Mouse (Mus musculus): ENCODE data around the gene Map2k3. TPM values are rescaled to one million over a fixed set of nuclear protein-coding genes. Genes with fewer than 3 reads are reported as not detected.

Map2k3 gene
- polyA plus RNA-seq, 1 experiment from 2014 or later, result 66.4 TPM

- Histone ChIP-seq H3K27me3 (ENCODE audit: control insufficient read depth, insufficient read depth, low read length) (0 out of 2 replicates have a peak, but pooled peaks cover 3% of the 10 kb centered on the region), H3K27ac (replicated peaks; ENCODE audit: low read depth, low read length) (no peak overlapping the region), H3K9ac (ENCODE audit: low read length) (no peak overlapping the region), H3K36me3 (ENCODE audit: control insufficient read depth, insufficient read depth, low read length) (no peaks in the 10 kb centered on the region), H3K4me1 (ENCODE audit: control insufficient read depth, insufficient read depth, low read length) (peaks cover 6% of the 10 kb centered on the region; the same call in 1 of the 2 replicates), H3K9me3 (ENCODE audit: control insufficient read depth, low read length) (no peaks in the 10 kb centered on the region), H3K4me3 (ENCODE audit: low read depth, low read length) (no peak overlapping the region), H3K4me2 (ENCODE audit: low read depth, severe bottlenecking) (no peak overlapping the region)
- no peak for DNase-seq (ENCODE audit: low spot score)
- ATAC-seq (ENCODE audit: insufficient number of reproducible peaks, low FRiP score, low TSS enrichment, low read depth), result no peak
- WGBS, result 67% methylated on average over 4 of the region's 4 CpGs
Measured at GRCm38 (mm10) chr11:60915201-60915600, 16.6 kb upstream of the Map2k3 start.

- ATAC-seq (ENCODE audit: insufficient number of reproducible peaks, low FRiP score, low TSS enrichment, low read depth) (no peak), DNase-seq (ENCODE audit: low spot score) (no peak)
- H3K4me2 ChIP-seq (ENCODE audit: low read depth, severe bottlenecking), result no peak overlapping the region
- no peak overlapping the region for H3K27ac ChIP-seq (replicated peaks; ENCODE audit: low read depth, low read length)
- no peaks in the 10 kb centered on the region for H3K4me1 ChIP-seq (ENCODE audit: control insufficient read depth, insufficient read depth, low read length)
- H3K9ac ChIP-seq (ENCODE audit: low read length), result no peak overlapping the region
- no peaks in the 10 kb centered on the region for H3K27me3 ChIP-seq (ENCODE audit: control insufficient read depth, insufficient read depth, low read length)
- H3K36me3 ChIP-seq (ENCODE audit: control insufficient read depth, insufficient read depth, low read length), result no peaks in the 10 kb centered on the region
- H3K9me3 ChIP-seq (ENCODE audit: control insufficient read depth, low read length), result no peaks in the 10 kb centered on the region
- no peak overlapping the region for H3K4me3 ChIP-seq (ENCODE audit: low read depth, low read length)
- 91% methylated on average over 2 of the region's 2 CpGs for WGBS
Measured at GRCm38 (mm10) chr11:60920021-60920420, 11.8 kb upstream of the Map2k3 start.

- Histone ChIP-seq H3K9ac (ENCODE audit: low read length) (no peak overlapping the region), H3K27ac (replicated peaks; ENCODE audit: low read depth, low read length) (no peak overlapping the region), H3K4me2 (ENCODE audit: low read depth, severe bottlenecking) (no peak overlapping the region), H3K4me3 (ENCODE audit: low read depth, low read length) (no peak overlapping the region), H3K4me1 (ENCODE audit: control insufficient read depth, insufficient read depth, low read length) (no peaks in the 10 kb centered on the region), H3K9me3 (ENCODE audit: control insufficient read depth, low read length) (no peaks in the 10 kb centered on the region), H3K27me3 (ENCODE audit: control insufficient read depth, insufficient read depth, low read length) (no peaks in the 10 kb centered on the region), H3K36me3 (ENCODE audit: control insufficient read depth, insufficient read depth, low read length) (no peaks in the 10 kb centered on the region)
- ATAC-seq (ENCODE audit: insufficient number of reproducible peaks, low FRiP score, low TSS enrichment, low read depth) (no peak), DNase-seq (ENCODE audit: low spot score) (no peak)
- WGBS, result 78% methylated on average over 1 of the region's 1 CpGs
Measured at GRCm38 (mm10) chr11:60922195-60922594, 9.6 kb upstream of the Map2k3 start.

GRCm38 (mm10) chr11:60922964-60923363 is 8.9 kb upstream of the Map2k3 start:
- no peaks in the 10 kb centered on the region for H3K9me3 ChIP-seq (ENCODE audit: control insufficient read depth, low read length)

GRCm38 (mm10) chr11:60924498-60924897 is 7.3 kb upstream of the Map2k3 start:
- Histone ChIP-seq H3K27me3 (ENCODE audit: control insufficient read depth, insufficient read depth, low read length) (no peaks in the 10 kb centered on the region), H3K9me3 (ENCODE audit: control insufficient read depth, low read length) (no peaks in the 10 kb centered on the region), H3K36me3 (ENCODE audit: control insufficient read depth, insufficient read depth, low read length) (no peaks in the 10 kb centered on the region), H3K9ac (ENCODE audit: low read length) (no peak overlapping the region), H3K27ac (replicated peaks; ENCODE audit: low read depth, low read length) (no peak overlapping the region), H3K4me1 (ENCODE audit: control insufficient read depth, insufficient read depth, low read length) (peaks cover 2% of the 10 kb centered on the region), H3K4me2 (ENCODE audit: low read depth, severe bottlenecking) (no peak overlapping the region), H3K4me3 (ENCODE audit: low read depth, low read length) (no peak overlapping the region)
- 30% methylated on average over 6 of the region's 6 CpGs for WGBS
- ATAC-seq (ENCODE audit: insufficient number of reproducible peaks, low FRiP score, low TSS enrichment, low read depth) (no peak), DNase-seq (ENCODE audit: low spot score) (no peak)

More at GRCm38 (mm10) chr11:60922964-60923363, 8.9 kb upstream of the Map2k3 start:
- Histone ChIP-seq H3K9ac (ENCODE audit: low read length) (no peak overlapping the region), H3K27me3 (ENCODE audit: control insufficient read depth, insufficient read depth, low read length) (no peaks in the 10 kb centered on the region), H3K4me2 (ENCODE audit: low read depth, severe bottlenecking) (no peak overlapping the region), H3K4me1 (ENCODE audit: control insufficient read depth, insufficient read depth, low read length) (peaks cover 2% of the 10 kb centered on the region), H3K36me3 (ENCODE audit: control insufficient read depth, insufficient read depth, low read length) (no peaks in the 10 kb centered on the region), H3K4me3 (ENCODE audit: low read depth, low read length) (no peak overlapping the region), H3K27ac (replicated peaks; ENCODE audit: low read depth, low read length) (no peak overlapping the region)
- DNase-seq (ENCODE audit: low spot score) (no peak), ATAC-seq (ENCODE audit: insufficient number of reproducible peaks, low FRiP score, low TSS enrichment, low read depth) (no peak)
- WGBS, result 74% methylated on average over 5 of the region's 5 CpGs

- ATAC-seq (ENCODE audit: insufficient number of reproducible peaks, low FRiP score, low TSS enrichment, low read depth) (no peak), DNase-seq (ENCODE audit: low spot score) (no peak)
- Histone ChIP-seq H3K27me3 (ENCODE audit: control insufficient read depth, insufficient read depth, low read length) (no peaks in the 10 kb centered on the region), H3K9ac (ENCODE audit: low read length) (no peak overlapping the region), H3K36me3 (ENCODE audit: control insufficient read depth, insufficient read depth, low read length) (no peaks in the 10 kb centered on the region), H3K4me3 (ENCODE audit: low read depth, low read length) (no peak overlapping the region), H3K27ac (replicated peaks; ENCODE audit: low read depth, low read length) (no peak overlapping the region), H3K9me3 (ENCODE audit: control insufficient read depth, low read length) (no peaks in the 10 kb centered on the region), H3K4me1 (ENCODE audit: control insufficient read depth, insufficient read depth, low read length) (peaks cover 2% of the 10 kb centered on the region), H3K4me2 (ENCODE audit: low read depth, severe bottlenecking) (no peak overlapping the region)
- 68% methylated on average over 1 of the region's 1 CpGs for WGBS
Measured at GRCm38 (mm10) chr11:60924981-60925380, 6.9 kb upstream of the Map2k3 start.

- DNase-seq (ENCODE audit: low spot score) (peak; percentile 96), ATAC-seq (ENCODE audit: insufficient number of reproducible peaks, low FRiP score, low TSS enrichment, low read depth) (peak; percentile 65)
- Histone ChIP-seq H3K27ac (replicated peaks; ENCODE audit: low read depth, low read length) (no peak overlapping the region), H3K4me1 (ENCODE audit: control insufficient read depth, insufficient read depth, low read length) (peaks cover 8% of the 10 kb centered on the region), H3K4me3 (ENCODE audit: low read depth, low read length) (no peak overlapping the region; the same call in 1 of the 2 replicates), H3K9ac (ENCODE audit: low read length) (no peak overlapping the region), H3K9me3 (ENCODE audit: control insufficient read depth, low read length) (no peaks in the 10 kb centered on the region), H3K4me2 (ENCODE audit: low read depth, severe bottlenecking) (peak overlapping the region; percentile 32; the same call in 1 of the 2 replicates), H3K36me3 (ENCODE audit: control insufficient read depth, insufficient read depth, low read length) (no peaks in the 10 kb centered on the region), H3K27me3 (ENCODE audit: control insufficient read depth, insufficient read depth, low read length) (no peaks in the 10 kb centered on the region)
- under 1% methylated on average over 9 of the region's 9 CpGs for WGBS
Measured at GRCm38 (mm10) chr11:60927264-60927663, 4.6 kb upstream of the Map2k3 start.

- no peak for ATAC-seq (ENCODE audit: insufficient number of reproducible peaks, low FRiP score, low TSS enrichment, low read depth)
- Histone ChIP-seq H3K4me2 (ENCODE audit: low read depth, severe bottlenecking) (peak overlapping the region; percentile 76), H3K27ac (replicated peaks; ENCODE audit: low read depth, low read length) (no peak overlapping the region), H3K9me3 (ENCODE audit: control insufficient read depth, low read length) (no peaks in the 10 kb centered on the region), H3K4me3 (ENCODE audit: low read depth, low read length) (peak overlapping the region; percentile 67), H3K9ac (ENCODE audit: low read length) (peak overlapping the region; percentile 24; the same call in 1 of the 2 replicates), H3K27me3 (ENCODE audit: control insufficient read depth, insufficient read depth, low read length) (no peaks in the 10 kb centered on the region), H3K4me1 (ENCODE audit: control insufficient read depth, insufficient read depth, low read length) (peaks cover 19% of the 10 kb centered on the region), H3K36me3 (ENCODE audit: control insufficient read depth, insufficient read depth, low read length) (no peaks in the 10 kb centered on the region)
- WGBS, result 23% methylated on average over 7 of the region's 7 CpGs
- DNase-seq (ENCODE audit: low spot score), result no peak
Measured at GRCm38 (mm10) chr11:60930724-60931281, 1.0 kb upstream of the Map2k3 start.
